Mouse (Mus musculus) lung, adult 2 months (tissue): Measurements from ENCODE around the gene Nol3.
A peak's percentile ranks its signal among the peaks of the same experiment; 100 is the strongest.

Experiments used
- CTCF ChIP-seq: fragments of 200-500 bp; IDR thresholded peaks from 2 replicates; pipeline ENCODE4 v1.5.1; 2011; ENCODE audit warnings: mild to moderate bottlenecking, low read length, control low read depth; ENCODE audit not compliant: insufficient read depth
- POLR2A ChIP-seq: fragments of 200-500 bp; IDR thresholded peaks from 2 replicates; pipeline ENCODE4 v1.6.1; 2011; ENCODE audit warnings: low read depth, mild to moderate bottlenecking, control low read depth, low read length, borderline replicate concordance; ENCODE audit errors: extremely low read depth

GRCm38 (mm10) chr8:105317941-105318340 lies 42.0 kb downstream of the Nol3 start:
- TF ChIP-seq POLR2A, result peak; percentile 26; the same call in 1 of the 2 replicates
- no peak for TF ChIP-seq CTCF
